ENCODE assay signal across 31 mouse cellular contexts in the genomic region with DNA sequence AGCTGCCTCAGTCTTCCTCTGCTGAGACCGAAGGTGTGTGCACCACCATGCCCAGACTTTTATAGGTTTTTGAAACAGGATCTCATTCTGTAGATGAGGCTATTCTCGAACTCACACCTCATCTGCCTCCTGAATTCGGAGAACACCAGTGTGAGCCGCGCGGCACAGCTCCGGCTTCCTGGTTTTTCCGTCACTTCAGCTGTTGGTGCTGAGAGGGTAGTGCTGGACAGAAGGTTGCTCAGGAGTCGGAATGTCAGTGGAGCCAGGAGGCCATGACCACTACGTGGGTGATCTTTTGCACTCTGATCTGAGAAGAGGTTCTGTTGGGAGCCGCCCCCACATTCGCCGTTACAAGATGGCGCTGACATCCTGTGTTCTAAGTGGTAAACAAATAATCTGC. TPM values are rescaled to one million over a fixed set of nuclear protein-coding genes. Genes with fewer than 3 reads are reported as not detected.
DNase-seq lines count a peak whose midpoint lies in the region; ATAC-seq and TF ChIP-seq lines count a peak whose summit lies in the region.
"Had no signal": no experiment of that assay in that cellular context is flagged by ENCODE, and none has a peak within 500 bp of the region (broad histone marks: within the 10 kb centered on the region; RNA-seq: fewer than 3 reads in every experiment).

No protein-coding gene starts in this region.

- H3K27ac ChIP-seq in liver, adult 2 months (replicated peaks; ENCODE audit: insufficient read depth, low read depth, low read length) = no peak overlapping the region
- no peak overlapping the region for H3K27ac ChIP-seq in liver, postnatal 0 days (ENCODE audit: low read depth)
- H3K27ac ChIP-seq in liver, embryonic 14.5 days = no peak overlapping the region
- no peak overlapping the region for H3K27ac ChIP-seq in midbrain, embryonic 16.5 days (ENCODE audit: low read length)
- H3K27ac ChIP-seq: heart, embryonic 15.5 days; hindbrain, embryonic 13.5 days had no signal

- DNase-seq in liver, adult 2 months (ENCODE audit: extremely low read depth, low read depth, low spot score) = peak; percentile 32
- DNase-seq in liver, postnatal 0 days = no peak
- peak; percentile 88 for DNase-seq in A20 (ENCODE audit: low read depth, low spot score)
- no peak for DNase-seq in liver, embryonic 14.5 days (ENCODE audit: low read depth in 3 of 3, low spot score in 3 of 3)
- DNase-seq in retina, postnatal 1 day = no peak
- DNase-seq: adrenal gland, adult 2 months; adrenal gland, postnatal 14 days; B cell, adult 2 months; cerebellum, adult 11 months; cerebellum, adult 2 months; cerebellum, adult 9-11 months; cerebellum, postnatal 25 days; forebrain, postnatal 0 days; gastrocnemius, postnatal 25 days; heart, postnatal 10 days; heart, postnatal 36 days had no signal

- H3K27me3 ChIP-seq in erythroblast, embryonic 14.5 days (ENCODE audit: control insufficient read depth) = no peaks in the 10 kb centered on the region
- no peaks in the 10 kb centered on the region for H3K27me3 ChIP-seq in liver, adult 2 months (ENCODE audit: control insufficient read depth, insufficient read depth, low read length)
- H3K27me3 ChIP-seq in liver, postnatal 0 days (ENCODE audit: insufficient read depth, low read length) = no peaks in the 10 kb centered on the region
- H3K27me3 ChIP-seq in liver, embryonic 14.5 days (ENCODE audit: control insufficient read depth, insufficient read depth, low read length) = no peaks in the 10 kb centered on the region
- no peaks in the 10 kb centered on the region for H3K27me3 ChIP-seq in midbrain, embryonic 16.5 days (ENCODE audit: control insufficient read depth, insufficient read depth, low read depth, low read length)
- H3K27me3 ChIP-seq: CH12.LX; embryonic facial prominence, embryonic 12.5 days; embryonic facial prominence, embryonic 15.5 days; heart, embryonic 15.5 days; hindbrain, embryonic 13.5 days had no signal

- H3K79me2 ChIP-seq in liver, adult 2 months (ENCODE audit: control insufficient read depth, insufficient read depth, low read length) = no peaks in the 10 kb centered on the region

- 94% methylated on average over 14 of the region's 14 CpGs for WGBS in liver, adult 2 months
- WGBS in liver, postnatal 0 days (ENCODE audit: insufficient replicate concordance) = 91% methylated on average over 14 of the region's 14 CpGs
- 89% methylated on average over 14 of the region's 14 CpGs for WGBS in liver, embryonic 14.5 days (ENCODE audit: insufficient replicate concordance)
- 94% methylated on average over 14 of the region's 14 CpGs for WGBS in midbrain, embryonic 16.5 days

- H3K9me3 ChIP-seq in erythroblast, embryonic 14.5 days (ENCODE audit: control insufficient read depth, low read length) = peaks cover 4% of the 10 kb centered on the region; the same call in 1 of the 2 replicates
- no peaks in the 10 kb centered on the region for H3K9me3 ChIP-seq in liver, postnatal 0 days (ENCODE audit: low read length)
- no peaks in the 10 kb centered on the region for H3K9me3 ChIP-seq in liver, embryonic 14.5 days (ENCODE audit: control insufficient read depth, low read length)
- no peaks in the 10 kb centered on the region for H3K9me3 ChIP-seq in midbrain, embryonic 16.5 days (replicated peaks; ENCODE audit: control insufficient read depth, low read length, poor library complexity, severe bottlenecking)
- H3K9me3 ChIP-seq: embryonic facial prominence, embryonic 12.5 days; embryonic facial prominence, embryonic 15.5 days; heart, embryonic 15.5 days; hindbrain, embryonic 10.5 days; hindbrain, embryonic 13.5 days had no signal

- H3K36me3 ChIP-seq in erythroblast, embryonic 14.5 days (ENCODE audit: control insufficient read depth) = no peaks in the 10 kb centered on the region
- no peaks in the 10 kb centered on the region for H3K36me3 ChIP-seq in liver, adult 2 months (ENCODE audit: control insufficient read depth, insufficient read depth, low read length)
- H3K36me3 ChIP-seq in liver, postnatal 0 days (replicated peaks; ENCODE audit: insufficient read depth, low read length) = no peaks in the 10 kb centered on the region
- no peaks in the 10 kb centered on the region for H3K36me3 ChIP-seq in liver, embryonic 14.5 days (replicated peaks; ENCODE audit: control insufficient read depth, insufficient read depth, low read depth)
- no peaks in the 10 kb centered on the region for H3K36me3 ChIP-seq in midbrain, embryonic 16.5 days (ENCODE audit: control insufficient read depth, insufficient read depth, low read length)
- H3K36me3 ChIP-seq: embryonic facial prominence, embryonic 12.5 days; embryonic facial prominence, embryonic 15.5 days; heart, embryonic 15.5 days; hindbrain, embryonic 10.5 days; hindbrain, embryonic 13.5 days had no signal

- no peak for TF ChIP-seq POLR2A in liver, adult 2 months (IDR thresholded peaks at IDR 0.05; ENCODE audit: extremely low read depth, insufficient read depth, low read length)

- no peak overlapping the region for H3K4me2 ChIP-seq in liver, postnatal 0 days (ENCODE audit: low read depth, low read length)
- no peak overlapping the region for H3K4me2 ChIP-seq in liver, embryonic 14.5 days (ENCODE audit: low read depth)
- H3K4me2 ChIP-seq in midbrain, embryonic 16.5 days (ENCODE audit: low read length) = no peak overlapping the region
- H3K4me2 ChIP-seq: embryonic facial prominence, embryonic 12.5 days; embryonic facial prominence, embryonic 15.5 days; heart, embryonic 11.5 days; heart, embryonic 15.5 days; hindbrain, embryonic 13.5 days had no signal

- TF ChIP-seq CTCF in liver, adult 2 months (IDR thresholded peaks at IDR 0.05; ENCODE audit: low read depth, low read length) = no peak
- no peak for TF ChIP-seq CTCF in liver, postnatal 0 days (IDR thresholded peaks at IDR 0.05; ENCODE audit: low read depth)
- TF ChIP-seq CTCF in liver, embryonic 14.5 days (IDR thresholded peaks at IDR 0.05; ENCODE audit: low read depth) = no peak

- no peak for ATAC-seq in erythroblast, adult 5-6 weeks (replicated peaks; ENCODE audit: low FRiP score, poor library complexity, severe bottlenecking)
- ATAC-seq in liver, postnatal 0 days = no peak
- ATAC-seq in liver, embryonic 14.5 days (ENCODE audit: insufficient read depth) = no peak
- no peak for ATAC-seq in midbrain, embryonic 16.5 days
- ATAC-seq: forebrain, embryonic 14.5 days; forebrain, postnatal 0 days; hindbrain, postnatal 0 days; inflammation-experienced regulatory T-cells, adult 6 months had no signal

- H3K9ac ChIP-seq in liver, adult 2 months (ENCODE audit: low read depth, low read length) = no peak overlapping the region
- H3K9ac ChIP-seq in liver, postnatal 0 days (replicated peaks) = no peak overlapping the region
- peak overlapping the region; percentile 64 for H3K9ac ChIP-seq in liver, embryonic 14.5 days (replicated peaks)
- H3K9ac ChIP-seq in midbrain, embryonic 16.5 days (ENCODE audit: low read depth, low read length) = no peak overlapping the region
- H3K9ac ChIP-seq: embryonic facial prominence, embryonic 12.5 days; embryonic facial prominence, embryonic 15.5 days; forebrain, postnatal 0 days; heart, embryonic 15.5 days had no signal

- H3K4me1 ChIP-seq in erythroblast, embryonic 14.5 days (ENCODE audit: control insufficient read depth) = peaks cover 26% of the 10 kb centered on the region
- peaks cover 10% of the 10 kb centered on the region for H3K4me1 ChIP-seq in liver, adult 2 months (ENCODE audit: control insufficient read depth, insufficient read depth, low read length)
- peaks cover 3% of the 10 kb centered on the region; the same call in 1 of the 2 replicates for H3K4me1 ChIP-seq in liver, postnatal 0 days (ENCODE audit: insufficient read depth)
- H3K4me1 ChIP-seq in liver, embryonic 14.5 days (replicated peaks; ENCODE audit: control insufficient read depth in 2 of 2, insufficient read depth in 2 of 2, low read length in 1 of 2) = peaks cover 0 to 8% of the 10 kb centered on the region in 2 experiments; a peak in 1 of 4 replicates
- H3K4me1 ChIP-seq in midbrain, embryonic 16.5 days (ENCODE audit: control insufficient read depth, insufficient read depth, low read length) = peaks cover 6% of the 10 kb centered on the region; the same call in 1 of the 2 replicates

- no peak for TF ChIP-seq EP300 in liver, postnatal 0 days (IDR thresholded peaks at IDR 0.05; ENCODE audit: low read depth)
- TF ChIP-seq EP300 in liver, embryonic 14.5 days (IDR thresholded peaks at IDR 0.05; ENCODE audit: low read depth) = no peak

- peak overlapping the region; percentile 56 for H3K4me3 ChIP-seq in erythroblast, embryonic 14.5 days (replicated peaks)
- no peak overlapping the region for H3K4me3 ChIP-seq in liver, adult 2 months (ENCODE audit: insufficient read depth, low read depth, low read length)
- H3K4me3 ChIP-seq in liver, postnatal 0 days (ENCODE audit: low read depth, low read length) = no peak overlapping the region
- H3K4me3 ChIP-seq in liver, embryonic 14.5 days (ENCODE audit: insufficient read depth in 1 of 2, low read depth in 2 of 2, low read length in 2 of 2) = no peak overlapping the region
- H3K4me3 ChIP-seq in midbrain, embryonic 16.5 days (ENCODE audit: low read depth, low read length) = no peak overlapping the region
- H3K4me3 ChIP-seq: embryonic facial prominence, embryonic 12.5 days; embryonic facial prominence, embryonic 15.5 days; heart, embryonic 15.5 days; hindbrain, embryonic 10.5 days; hindbrain, embryonic 13.5 days had no signal

RNA-seq across cellular contexts. Expression of a gene that starts 9.4 kb away (rescaled TPM):
- 1.6 and 2.0 TPM in 2 replicates for polyA plus RNA-seq in erythroblast, embryonic 14.5 days (2012)
- total RNA-seq in erythroblast, adult 5-6 weeks (2015; ENCODE audit: low replicate concordance) = 11.5 and 16.7 TPM in 2 replicates
- 13.2 and 14.5 TPM in 2 replicates for total RNA-seq in erythroblast, adult 5-6 weeks (2017; ENCODE audit: low replicate concordance)
- total RNA-seq in liver, adult 2 months (2014; rRNA removed) = 0.18 and 0.67 TPM in 2 replicates
- polyA plus RNA-seq in liver, adult 2 months (2012; rRNA removed) = 0.05 TPM in 1 of 2 replicates, not detected in the other
- 10.7 and 11.8 TPM in 2 replicates for polyA plus RNA-seq in liver, postnatal 0 days (2015; fragmentation: Nextera tagmentation; extraction: Ambion mirVana)
- 13.2 and 19.4 TPM in 2 replicates for polyA plus RNA-seq in liver, embryonic 14.5 days (2012; rRNA removed)
- polyA plus RNA-seq in liver, embryonic 14.5 days (2014; fragmentation: Nextera tagmentation; extraction: Ambion mirVana) = 30.1 and 31.3 TPM in 2 replicates
- polyA plus RNA-seq in midbrain, embryonic 16.5 days (2015; fragmentation: Nextera tagmentation; extraction: Ambion mirVana) = 6.4 and 7.3 TPM in 2 replicates
- total RNA-seq: gastrocnemius, adult 8-10 months had no signal

RNA-seq across cellular contexts. Expression of a gene that starts 35.8 kb away (rescaled TPM):
- 190 and 246 TPM in 2 replicates for polyA plus RNA-seq in erythroblast, embryonic 14.5 days (2012)
- 981 and 1,137 TPM in 2 replicates for total RNA-seq in erythroblast, adult 5-6 weeks (2015; ENCODE audit: low replicate concordance)
- total RNA-seq in erythroblast, adult 5-6 weeks (2017; ENCODE audit: low replicate concordance) = 281 and 366 TPM in 2 replicates
- total RNA-seq in liver, adult 2 months (2014; rRNA removed) = 449 and 482 TPM in 2 replicates
- polyA plus RNA-seq in liver, adult 2 months (2012; rRNA removed) = 311 and 370 TPM in 2 replicates
- 543 and 557 TPM in 2 replicates for polyA plus RNA-seq in liver, postnatal 0 days (2015; fragmentation: Nextera tagmentation; extraction: Ambion mirVana)
- 908 and 935 TPM in 2 replicates for polyA plus RNA-seq in liver, embryonic 14.5 days (2012; rRNA removed)
- 901 and 915 TPM in 2 replicates for polyA plus RNA-seq in liver, embryonic 14.5 days (2014; fragmentation: Nextera tagmentation; extraction: Ambion mirVana)
- 381 and 382 TPM in 2 replicates for polyA plus RNA-seq in midbrain, embryonic 16.5 days (2015; fragmentation: Nextera tagmentation; extraction: Ambion mirVana)

RNA-seq across cellular contexts. Expression of a gene that starts 58.0 kb away (rescaled TPM):
- polyA plus RNA-seq in erythroblast, embryonic 14.5 days (2012) = 0.19 and 0.21 TPM in 2 replicates
- 0.42 TPM in 1 of 2 replicates, not detected in the other for total RNA-seq in erythroblast, adult 5-6 weeks (2015; ENCODE audit: low replicate concordance)
- total RNA-seq in erythroblast, adult 5-6 weeks (2017; ENCODE audit: low replicate concordance) = 1.7 TPM in 1 of 2 replicates, not detected in the other
- total RNA-seq in liver, adult 2 months (2014; rRNA removed) = 10.7 and 19.5 TPM in 2 replicates
- polyA plus RNA-seq in liver, adult 2 months (2012; rRNA removed) = 21.2 and 31.7 TPM in 2 replicates
- 4.8 TPM in 2 replicates for polyA plus RNA-seq in liver, postnatal 0 days (2015; fragmentation: Nextera tagmentation; extraction: Ambion mirVana)
- 1.7 and 2.0 TPM in 2 replicates for polyA plus RNA-seq in liver, embryonic 14.5 days (2012; rRNA removed)
- 1.1 TPM in 2 replicates for polyA plus RNA-seq in liver, embryonic 14.5 days (2014; fragmentation: Nextera tagmentation; extraction: Ambion mirVana)
- 18.7 TPM in 2 replicates for polyA plus RNA-seq in midbrain, embryonic 16.5 days (2015; fragmentation: Nextera tagmentation; extraction: Ambion mirVana)

RNA-seq across cellular contexts. Expression of a gene that starts 59.9 kb away (rescaled TPM):
- polyA plus RNA-seq in erythroblast, embryonic 14.5 days (2012) = 0.06 TPM in 2 replicates
- 1.9 and 4.0 TPM in 2 replicates for total RNA-seq in erythroblast, adult 5-6 weeks (2015; ENCODE audit: low replicate concordance)
- total RNA-seq in erythroblast, adult 5-6 weeks (2017; ENCODE audit: low replicate concordance) = 1.9 TPM in 1 of 2 replicates, not detected in the other
- 32.1 and 49.6 TPM in 2 replicates for total RNA-seq in liver, adult 2 months (2014; rRNA removed)
- 110 and 121 TPM in 2 replicates for polyA plus RNA-seq in liver, adult 2 months (2012; rRNA removed)
- 48.6 and 57.1 TPM in 2 replicates for polyA plus RNA-seq in liver, postnatal 0 days (2015; fragmentation: Nextera tagmentation; extraction: Ambion mirVana)
- 2.4 and 3.1 TPM in 2 replicates for polyA plus RNA-seq in liver, embryonic 14.5 days (2012; rRNA removed)
- polyA plus RNA-seq in liver, embryonic 14.5 days (2014; fragmentation: Nextera tagmentation; extraction: Ambion mirVana) = 6.7 and 7.6 TPM in 2 replicates
- 9.3 and 10.1 TPM in 2 replicates for polyA plus RNA-seq in midbrain, embryonic 16.5 days (2015; fragmentation: Nextera tagmentation; extraction: Ambion mirVana)
- total RNA-seq: common myeloid progenitor, adult 5-6 weeks had no signal

Comparison
In these comparisons a context has a peak if more than half of its experiments do, and no peak if none do; other contexts are left out.
1. DNase-seq: peak in liver, adult 2 months (single experiment) and A20 (single experiment); none in liver, postnatal 0 days (single experiment), liver, embryonic 14.5 days (0 of 3) and retina, postnatal 1 day (single experiment).